Mouse (Mus musculus): ENCODE results near the gene Cfap126. TPM values are rescaled to one million over a fixed set of nuclear protein-coding genes. Genes with fewer than 3 reads are reported as not detected.
"Not testable (repeated sequence)": the region's sequence is repeated elsewhere in the genome, so short reads cannot be mapped to it uniquely, and the experiment has no call there.

Gene Cfap126
- polyA plus RNA-seq, 1 experiment from 2014 or later = 6.4 TPM

- peak overlapping the region; percentile 85 for H3K4me2 ChIP-seq (ENCODE audit: low read length)
- ATAC-seq = no peak
- H3K36me3 ChIP-seq (ENCODE audit: control insufficient read depth, insufficient read depth) = no peaks in the 10 kb centered on the region
- peaks cover 2% of the 10 kb centered on the region; the same call in 1 of the 2 replicates for H3K27me3 ChIP-seq (replicated peaks; ENCODE audit: control insufficient read depth, insufficient read depth, low read length)
- H3K9ac ChIP-seq (replicated peaks; ENCODE audit: low read depth, low read length) = peak overlapping the region; percentile 66
- no peaks in the 10 kb centered on the region for H3K9me3 ChIP-seq (ENCODE audit: control insufficient read depth, low read length)
- H3K4me3 ChIP-seq (replicated peaks; ENCODE audit: low read length) = peak overlapping the region; percentile 62
- whole genome bisulfite sequencing = under 1% methylated on average over 26 of the region's 26 CpGs
- H3K27ac ChIP-seq (ENCODE audit: low read length) = no peak overlapping the region
- H3K4me1 ChIP-seq (replicated peaks; ENCODE audit: control insufficient read depth, insufficient read depth, low read length) = peaks cover 4% of the 10 kb centered on the region; the same call in 1 of the 2 replicates
Observed at GRCm38 (mm10) chr1:171085718-171086117, 28.0 kb upstream of the Cfap126 start.

GRCm38 (mm10) chr1:171088237-171088869 lies 25.4 kb upstream of the Cfap126 start:
- not testable (repeated sequence) for H3K4me1 ChIP-seq (replicated peaks; ENCODE audit: control insufficient read depth, insufficient read depth, low read length); H3K9me3 ChIP-seq (ENCODE audit: control insufficient read depth, low read length); H3K36me3 ChIP-seq (ENCODE audit: control insufficient read depth, insufficient read depth); H3K27ac ChIP-seq (ENCODE audit: low read length); H3K9ac ChIP-seq (replicated peaks; ENCODE audit: low read depth, low read length); H3K27me3 ChIP-seq (replicated peaks; ENCODE audit: control insufficient read depth, insufficient read depth, low read length); ATAC-seq
- Histone ChIP-seq H3K4me2 (ENCODE audit: low read length) (peak overlapping the region; percentile 31), H3K4me3 (replicated peaks; ENCODE audit: low read length) (peak overlapping the region; percentile 18; the same call in 1 of the 2 replicates)
- 3% methylated on average over 10 of the region's 10 CpGs for WGBS

GRCm38 (mm10) chr1:171089891-171090290 lies 23.8 kb upstream of the Cfap126 start:
- ATAC-seq = no peak
- 92% methylated on average over 1 of the region's 1 CpGs for WGBS
- no peak overlapping the region for H3K4me3 ChIP-seq (replicated peaks; ENCODE audit: low read length)
- no peak overlapping the region for H3K27ac ChIP-seq (ENCODE audit: low read length)
- no peaks in the 10 kb centered on the region; the same call in 1 of the 2 replicates for H3K27me3 ChIP-seq (replicated peaks; ENCODE audit: control insufficient read depth, insufficient read depth, low read length)
- no peak overlapping the region for H3K9ac ChIP-seq (replicated peaks; ENCODE audit: low read depth, low read length)
- no peaks in the 10 kb centered on the region for H3K9me3 ChIP-seq (ENCODE audit: control insufficient read depth, low read length)
- peaks cover 4% of the 10 kb centered on the region; the same call in 1 of the 2 replicates for H3K4me1 ChIP-seq (replicated peaks; ENCODE audit: control insufficient read depth, insufficient read depth, low read length)
- H3K4me2 ChIP-seq (ENCODE audit: low read length) = no peak overlapping the region
- H3K36me3 ChIP-seq (ENCODE audit: control insufficient read depth, insufficient read depth) = no peaks in the 10 kb centered on the region

GRCm38 (mm10) chr1:171090761-171091160 lies 23.0 kb upstream of the Cfap126 start:
- WGBS = 76% methylated on average over 2 of the region's 2 CpGs
- no peak overlapping the region for H3K4me3 ChIP-seq (replicated peaks; ENCODE audit: low read length)
- ATAC-seq = no peak
- no peaks in the 10 kb centered on the region for H3K9me3 ChIP-seq (ENCODE audit: control insufficient read depth, low read length)
- no peak overlapping the region for H3K27ac ChIP-seq (ENCODE audit: low read length)
- H3K27me3 ChIP-seq (replicated peaks; ENCODE audit: control insufficient read depth, insufficient read depth, low read length) = no peaks in the 10 kb centered on the region; the same call in 1 of the 2 replicates
- no peak overlapping the region for H3K9ac ChIP-seq (replicated peaks; ENCODE audit: low read depth, low read length)
- no peak overlapping the region for H3K4me2 ChIP-seq (ENCODE audit: low read length)
- peaks cover 4% of the 10 kb centered on the region; the same call in 1 of the 2 replicates for H3K4me1 ChIP-seq (replicated peaks; ENCODE audit: control insufficient read depth, insufficient read depth, low read length)
- H3K36me3 ChIP-seq (ENCODE audit: control insufficient read depth, insufficient read depth) = no peaks in the 10 kb centered on the region

GRCm38 (mm10) chr1:171094424-171094823 lies 19.3 kb upstream of the Cfap126 start:
- Histone ChIP-seq H3K9me3 (ENCODE audit: control insufficient read depth, low read length) (no peaks in the 10 kb centered on the region), H3K27me3 (replicated peaks; ENCODE audit: control insufficient read depth, insufficient read depth, low read length) (no peaks in the 10 kb centered on the region), H3K4me1 (replicated peaks; ENCODE audit: control insufficient read depth, insufficient read depth, low read length) (peaks cover 2% of the 10 kb centered on the region; the same call in 1 of the 2 replicates), H3K4me2 (ENCODE audit: low read length) (no peak overlapping the region), H3K4me3 (replicated peaks; ENCODE audit: low read length) (no peak overlapping the region), H3K9ac (replicated peaks; ENCODE audit: low read depth, low read length) (no peak overlapping the region), H3K27ac (ENCODE audit: low read length) (no peak overlapping the region), H3K36me3 (ENCODE audit: control insufficient read depth, insufficient read depth) (no peaks in the 10 kb centered on the region)
- 88% methylated on average over 4 of the region's 4 CpGs for WGBS
- no peak for ATAC-seq

- Histone ChIP-seq H3K36me3 (ENCODE audit: control insufficient read depth, insufficient read depth) (no peaks in the 10 kb centered on the region), H3K9ac (replicated peaks; ENCODE audit: low read depth, low read length) (no peak overlapping the region), H3K27me3 (replicated peaks; ENCODE audit: control insufficient read depth, insufficient read depth, low read length) (no peaks in the 10 kb centered on the region), H3K27ac (ENCODE audit: low read length) (no peak overlapping the region), H3K4me2 (ENCODE audit: low read length) (no peak overlapping the region), H3K9me3 (ENCODE audit: control insufficient read depth, low read length) (no peaks in the 10 kb centered on the region), H3K4me1 (replicated peaks; ENCODE audit: control insufficient read depth, insufficient read depth, low read length) (peaks cover 2% of the 10 kb centered on the region; the same call in 1 of the 2 replicates), H3K4me3 (replicated peaks; ENCODE audit: low read length) (no peak overlapping the region)
- no peak for ATAC-seq
- 20% methylated on average over 10 of the region's 10 CpGs for WGBS
Observed at GRCm38 (mm10) chr1:171096110-171096964, 17.4 kb upstream of the Cfap126 start.

GRCm38 (mm10) chr1:171097136-171097535 lies 16.6 kb upstream of the Cfap126 start:
- Histone ChIP-seq H3K27me3 (replicated peaks; ENCODE audit: control insufficient read depth, insufficient read depth, low read length) (no peaks in the 10 kb centered on the region), H3K27ac (ENCODE audit: low read length) (no peak overlapping the region), H3K4me3 (replicated peaks; ENCODE audit: low read length) (no peak overlapping the region), H3K9ac (replicated peaks; ENCODE audit: low read depth, low read length) (no peak overlapping the region), H3K9me3 (ENCODE audit: control insufficient read depth, low read length) (no peaks in the 10 kb centered on the region), H3K4me1 (replicated peaks; ENCODE audit: control insufficient read depth, insufficient read depth, low read length) (peaks cover 2% of the 10 kb centered on the region; the same call in 1 of the 2 replicates), H3K4me2 (ENCODE audit: low read length) (no peak overlapping the region), H3K36me3 (ENCODE audit: control insufficient read depth, insufficient read depth) (no peaks in the 10 kb centered on the region)
- ATAC-seq = no peak

- 44% methylated on average over 2 of the region's 2 CpGs for WGBS
- no peak overlapping the region for H3K4me3 ChIP-seq (replicated peaks; ENCODE audit: low read length)
- no peak overlapping the region for H3K27ac ChIP-seq (ENCODE audit: low read length)
- no peak overlapping the region for H3K4me2 ChIP-seq (ENCODE audit: low read length)
- no peak overlapping the region for H3K9ac ChIP-seq (replicated peaks; ENCODE audit: low read depth, low read length)
- no peaks in the 10 kb centered on the region for H3K36me3 ChIP-seq (ENCODE audit: control insufficient read depth, insufficient read depth)
- peaks cover 2% of the 10 kb centered on the region; the same call in 1 of the 2 replicates for H3K4me1 ChIP-seq (replicated peaks; ENCODE audit: control insufficient read depth, insufficient read depth, low read length)
- H3K9me3 ChIP-seq (ENCODE audit: control insufficient read depth, low read length) = no peaks in the 10 kb centered on the region
- no peaks in the 10 kb centered on the region for H3K27me3 ChIP-seq (replicated peaks; ENCODE audit: control insufficient read depth, insufficient read depth, low read length)
- ATAC-seq = no peak
Observed at GRCm38 (mm10) chr1:171097612-171098011, 16.1 kb upstream of the Cfap126 start.

- Histone ChIP-seq H3K36me3 (ENCODE audit: control insufficient read depth, insufficient read depth) (no peaks in the 10 kb centered on the region), H3K9me3 (ENCODE audit: control insufficient read depth, low read length) (no peaks in the 10 kb centered on the region), H3K4me2 (ENCODE audit: low read length) (no peak overlapping the region), H3K4me3 (replicated peaks; ENCODE audit: low read length) (no peak overlapping the region), H3K27me3 (replicated peaks; ENCODE audit: control insufficient read depth, insufficient read depth, low read length) (no peaks in the 10 kb centered on the region), H3K9ac (replicated peaks; ENCODE audit: low read depth, low read length) (no peak overlapping the region), H3K4me1 (replicated peaks; ENCODE audit: control insufficient read depth, insufficient read depth, low read length) (peaks cover 2% of the 10 kb centered on the region; the same call in 1 of the 2 replicates), H3K27ac (ENCODE audit: low read length) (no peak overlapping the region)
- no peak for ATAC-seq
- 48% methylated on average over 2 of the region's 2 CpGs for WGBS
Observed at GRCm38 (mm10) chr1:171101033-171101432, 12.7 kb upstream of the Cfap126 start.

Data from forebrain, embryonic 16.5 days (tissue).